Comparison of ENCODE assay signal across 8 mouse cellular contexts in the genomic region with DNA sequence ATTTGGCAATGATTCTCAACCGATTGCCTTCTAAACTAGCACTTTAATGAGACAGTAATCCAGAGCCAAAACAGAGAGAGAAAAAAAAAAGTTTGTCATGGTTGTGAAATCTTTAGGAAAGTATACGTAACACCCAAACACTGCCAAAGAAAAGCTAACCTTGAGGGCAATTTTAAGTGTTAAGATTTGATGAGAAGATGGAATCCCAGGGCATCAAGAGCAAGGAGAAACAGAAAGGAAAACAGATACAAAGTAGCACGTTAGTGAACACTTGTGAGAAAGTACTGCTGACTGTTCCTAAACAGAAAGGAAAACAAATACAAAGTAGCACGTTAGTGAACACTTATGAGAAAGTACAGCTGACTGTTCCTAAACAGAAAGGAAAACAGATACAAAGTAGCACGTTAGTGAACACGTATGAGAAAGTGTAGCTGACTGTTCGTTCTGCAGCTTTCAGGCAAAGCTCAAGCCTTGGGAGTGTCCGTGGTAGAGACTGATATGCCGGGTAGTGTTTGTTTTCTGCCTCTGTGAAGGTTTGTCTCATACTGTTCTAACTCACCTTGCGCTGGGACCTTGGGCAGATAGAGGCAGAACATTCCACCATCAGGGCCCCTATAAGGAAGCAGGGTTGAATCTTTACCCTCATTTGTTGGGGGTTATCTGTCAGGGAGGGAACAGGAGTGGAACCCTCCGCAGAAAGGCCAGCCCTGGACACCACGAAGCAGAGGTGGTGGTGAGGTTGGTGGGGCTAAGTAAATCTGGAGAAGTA.
DNase-seq lines count a peak whose midpoint lies in the region; ATAC-seq and TF ChIP-seq lines count a peak whose summit lies in the region.

No protein-coding gene starts in this region.

- H3K4me2 ChIP-seq in midbrain, embryonic 11.5 days = no peak overlapping the region
- H3K4me2 ChIP-seq in midbrain, embryonic 13.5 days (replicated peaks) = no peak overlapping the region
- peak overlapping the region; percentile 69 for H3K4me2 ChIP-seq in limb, embryonic 12.5 days

- no peaks in the 10 kb centered on the region for H3K27me3 ChIP-seq in midbrain, embryonic 11.5 days (ENCODE audit: control insufficient read depth, insufficient read depth, low read length)
- no peaks in the 10 kb centered on the region for H3K27me3 ChIP-seq in midbrain, embryonic 13.5 days
- H3K27me3 ChIP-seq in limb, embryonic 12.5 days = no peaks in the 10 kb centered on the region

- no peak overlapping the region for H3K9ac ChIP-seq in midbrain, embryonic 11.5 days (ENCODE audit: low read length)
- H3K9ac ChIP-seq in midbrain, embryonic 13.5 days (replicated peaks) = no peak overlapping the region
- no peak overlapping the region for H3K9ac ChIP-seq in limb, embryonic 12.5 days (replicated peaks)

- WGBS in midbrain, embryonic 11.5 days = 61% methylated on average over 12 of the region's 12 CpGs
- WGBS in midbrain, embryonic 13.5 days = 65% methylated on average over 12 of the region's 12 CpGs
- 62% methylated on average over 12 of the region's 12 CpGs for WGBS in limb, embryonic 12.5 days

- no peak overlapping the region for H3K27ac ChIP-seq in midbrain, embryonic 11.5 days (ENCODE audit: low read depth, low read length)
- no peak overlapping the region for H3K27ac ChIP-seq in midbrain, embryonic 13.5 days
- no peak overlapping the region; the same call in 1 of the 2 replicates for H3K27ac ChIP-seq in bone marrow macrophage, adult 2 months (ENCODE audit: insufficient read depth, low read depth, low read length)
- H3K27ac ChIP-seq in limb, embryonic 12.5 days = no peak overlapping the region

- DNase-seq in midbrain, embryonic 11.5 days (ENCODE audit: low spot score, missing footprints) = peak; percentile 91
- peak; percentile 40 to 53 for DNase-seq in heart, postnatal 36 days
- peak; percentile 63 for DNase-seq in naive thymus-derived CD4-positive, alpha-beta T cell, adult 2 months (ENCODE audit: low read depth)
- DNase-seq in frontal cortex, postnatal 14 days (ENCODE audit: low spot score in 2 of 2) = no peak
- DNase-seq in right cerebral cortex, adult 18-20 months = no peak

- no peaks in the 10 kb centered on the region for H3K36me3 ChIP-seq in midbrain, embryonic 11.5 days (ENCODE audit: control insufficient read depth, insufficient read depth, low read length)
- no peaks in the 10 kb centered on the region for H3K36me3 ChIP-seq in midbrain, embryonic 13.5 days
- no peaks in the 10 kb centered on the region for H3K36me3 ChIP-seq in limb, embryonic 12.5 days

- no peak for TF ChIP-seq CTCF in bone marrow macrophage, adult 2 months (IDR thresholded peaks at IDR 0.05; ENCODE audit: low read depth, low read length)

- no peak for TF ChIP-seq POLR2A in bone marrow macrophage, adult 2 months (IDR thresholded peaks at IDR 0.05; ENCODE audit: borderline replicate concordance, low read depth, low read length)

- H3K9me3 ChIP-seq in midbrain, embryonic 11.5 days (ENCODE audit: control insufficient read depth, low read length) = no peaks in the 10 kb centered on the region
- no peaks in the 10 kb centered on the region for H3K9me3 ChIP-seq in midbrain, embryonic 13.5 days
- H3K9me3 ChIP-seq in limb, embryonic 12.5 days = no peaks in the 10 kb centered on the region

- no peak for ATAC-seq in midbrain, embryonic 11.5 days (ENCODE audit: low FRiP score)
- no peak for ATAC-seq in midbrain, embryonic 13.5 days
- no peak for ATAC-seq in limb, embryonic 12.5 days (ENCODE audit: insufficient number of reproducible peaks, insufficient read depth, low FRiP score, low TSS enrichment, low read depth)

- intact Hi-C loops in heart, postnatal 36 days (cut with DNase I) = loop anchor here (2.0 to 5.0 kb wide), 8 partner anchors 55 to 738 kb away; a partner anchor contains a TSS

- no peak overlapping the region for H3K4me3 ChIP-seq in midbrain, embryonic 11.5 days (ENCODE audit: low read depth, low read length)
- no peak overlapping the region for H3K4me3 ChIP-seq in midbrain, embryonic 13.5 days (replicated peaks)
- H3K4me3 ChIP-seq in bone marrow macrophage, adult 2 months (ENCODE audit: insufficient read depth, low read length) = peak overlapping the region; percentile 57
- no peak overlapping the region for H3K4me3 ChIP-seq in limb, embryonic 12.5 days (replicated peaks)

- H3K4me1 ChIP-seq in midbrain, embryonic 11.5 days (ENCODE audit: control insufficient read depth, insufficient read depth, low read length) = peaks cover 5% of the 10 kb centered on the region; the same call in 1 of the 2 replicates
- H3K4me1 ChIP-seq in midbrain, embryonic 13.5 days (replicated peaks) = no peaks in the 10 kb centered on the region; the same call in 1 of the 2 replicates
- H3K4me1 ChIP-seq in bone marrow macrophage, adult 2 months (ENCODE audit: control insufficient read depth, insufficient read depth, low read length) = peaks cover 6% of the 10 kb centered on the region; the same call in 1 of the 2 replicates
- H3K4me1 ChIP-seq in limb, embryonic 12.5 days (replicated peaks) = peaks cover 5% of the 10 kb centered on the region; the same call in 1 of the 2 replicates

Comparison
In these comparisons a context has a peak if more than half of its experiments do, and no peak if none do; other contexts are left out.
1. DNase-seq: peak in midbrain, embryonic 11.5 days (single experiment), heart, postnatal 36 days (2 of 2) and naive thymus-derived CD4-positive, alpha-beta T cell, adult 2 months (single experiment); none in frontal cortex, postnatal 14 days (0 of 2) and right cerebral cortex, adult 18-20 months (single experiment).